Comparison of ENCODE assay signal across 8 mouse cellular contexts in the genomic region with DNA sequence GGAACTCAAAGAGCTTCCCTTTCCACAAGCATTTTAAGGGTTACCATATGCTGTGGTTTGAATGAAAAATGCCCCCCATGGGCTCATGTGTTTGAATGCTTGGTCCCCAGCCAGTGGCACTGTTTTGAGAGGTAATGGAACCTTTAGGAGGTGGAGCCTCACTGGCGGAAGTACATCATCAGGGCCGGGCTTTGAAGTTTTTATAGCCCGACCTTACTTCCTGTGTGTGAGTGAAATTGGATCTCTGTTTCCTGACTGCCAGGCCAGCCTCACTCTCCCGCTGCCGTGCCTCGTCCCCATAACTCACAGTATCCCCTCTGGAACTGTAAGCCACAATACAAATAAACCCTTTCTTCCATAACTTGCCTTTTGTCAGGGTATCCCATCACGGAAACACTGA.
DNase-seq lines count a peak whose midpoint lies in the region; ATAC-seq lines count a peak whose summit lies in the region.

No protein-coding gene starts in this region.

- DNase-seq in kidney, adult 9 months, result no peak
- peak; percentile 70 for DNase-seq in embryonic facial prominence, embryonic 10.5 days (ENCODE audit: low spot score)
- peak; percentile 79 for DNase-seq in induced T-regulatory cell, adult 2 months (ENCODE audit: low read depth)
- peak; percentile 73 for DNase-seq in naive thymus-derived CD4-positive, alpha-beta T cell, adult 2 months (ENCODE audit: low read depth)
- DNase-seq in gastrocnemius, postnatal 25 days, result no peak
- no peak for DNase-seq in left cerebral cortex, adult 11 months (ENCODE audit: low spot score)
- DNase-seq in layer of hippocampus, postnatal 10 days (ENCODE audit: low spot score in 2 of 2), result no peak

- ATAC-seq in kidney, embryonic 15.5 days (replicated peaks; ENCODE audit: low FRiP score), result peak; percentile 64

- H3K4me1 ChIP-seq in kidney, embryonic 15.5 days, result peaks cover 63% of the 10 kb centered on the region
- peaks cover 66% of the 10 kb centered on the region for H3K4me1 ChIP-seq in embryonic facial prominence, embryonic 10.5 days

- H3K9ac ChIP-seq in kidney, embryonic 15.5 days, result no peak overlapping the region

- H3K27me3 ChIP-seq in kidney, embryonic 15.5 days, result no peaks in the 10 kb centered on the region
- H3K27me3 ChIP-seq in embryonic facial prominence, embryonic 10.5 days (replicated peaks; ENCODE audit: low read depth, poor library complexity, severe bottlenecking), result no peaks in the 10 kb centered on the region

- H3K4me2 ChIP-seq in kidney, embryonic 15.5 days, result peak overlapping the region; percentile 44

- H3K36me3 ChIP-seq in kidney, embryonic 15.5 days, result peaks cover 38% of the 10 kb centered on the region
- H3K36me3 ChIP-seq in embryonic facial prominence, embryonic 10.5 days (replicated peaks), result peaks cover 56% of the 10 kb centered on the region

- 3% methylated on average over 7 of the region's 7 CpGs for WGBS in kidney, embryonic 15.5 days
- 20% methylated on average over 7 of the region's 7 CpGs for WGBS in embryonic facial prominence, embryonic 10.5 days

- peak overlapping the region; percentile 9 for H3K4me3 ChIP-seq in kidney, embryonic 15.5 days (replicated peaks)
- peak overlapping the region; percentile 45 for H3K4me3 ChIP-seq in embryonic facial prominence, embryonic 10.5 days

- no peaks in the 10 kb centered on the region for H3K9me3 ChIP-seq in kidney, embryonic 15.5 days (replicated peaks)
- no peaks in the 10 kb centered on the region for H3K9me3 ChIP-seq in embryonic facial prominence, embryonic 10.5 days

- H3K27ac ChIP-seq in kidney, embryonic 15.5 days, result peak overlapping the region; percentile 87
- peak overlapping the region; percentile 79 for H3K27ac ChIP-seq in embryonic facial prominence, embryonic 10.5 days (replicated peaks)

Comparison
In these comparisons a context has a peak if more than half of its experiments do, and no peak if none do; other contexts are left out.
1. DNase-seq: peak in embryonic facial prominence, embryonic 10.5 days (single experiment), induced T-regulatory cell, adult 2 months (single experiment) and naive thymus-derived CD4-positive, alpha-beta T cell, adult 2 months (single experiment); none in kidney, adult 9 months (single experiment), gastrocnemius, postnatal 25 days (single experiment), left cerebral cortex, adult 11 months (single experiment) and layer of hippocampus, postnatal 10 days (0 of 2).